Mouse (Mus musculus) splenic B cell, adult 2 months (primary cell): ENCODE results near the gene Nckap1l.
"Not testable (repeated sequence)": the region's sequence is repeated elsewhere in the genome, so short reads cannot be mapped to it uniquely, and the experiment has no call there.

Experiments used
- DNase-seq: peaks from one replicate; pipeline ENCODE4 v3.0.0-alpha.2; 2011; ENCODE audit warnings: low read depth, low spot score
- H3K27me3 ChIP-seq: 2 replicates; pipeline ENCODE4 v1.6.1; 2012; ENCODE audit warnings: mild to moderate bottlenecking, low read length, moderate library complexity, mixed read lengths; ENCODE audit not compliant: control insufficient read depth, poor library complexity, insufficient read depth, severe bottlenecking
- H3K36me3 ChIP-seq: 2 replicates; pipeline ENCODE4 v1.6.1; 2012; ENCODE audit warnings: mild to moderate bottlenecking, low read length, moderate library complexity, mixed read lengths; ENCODE audit not compliant: control insufficient read depth, poor library complexity, insufficient read depth, severe bottlenecking

Nckap1l gene

DNA sequence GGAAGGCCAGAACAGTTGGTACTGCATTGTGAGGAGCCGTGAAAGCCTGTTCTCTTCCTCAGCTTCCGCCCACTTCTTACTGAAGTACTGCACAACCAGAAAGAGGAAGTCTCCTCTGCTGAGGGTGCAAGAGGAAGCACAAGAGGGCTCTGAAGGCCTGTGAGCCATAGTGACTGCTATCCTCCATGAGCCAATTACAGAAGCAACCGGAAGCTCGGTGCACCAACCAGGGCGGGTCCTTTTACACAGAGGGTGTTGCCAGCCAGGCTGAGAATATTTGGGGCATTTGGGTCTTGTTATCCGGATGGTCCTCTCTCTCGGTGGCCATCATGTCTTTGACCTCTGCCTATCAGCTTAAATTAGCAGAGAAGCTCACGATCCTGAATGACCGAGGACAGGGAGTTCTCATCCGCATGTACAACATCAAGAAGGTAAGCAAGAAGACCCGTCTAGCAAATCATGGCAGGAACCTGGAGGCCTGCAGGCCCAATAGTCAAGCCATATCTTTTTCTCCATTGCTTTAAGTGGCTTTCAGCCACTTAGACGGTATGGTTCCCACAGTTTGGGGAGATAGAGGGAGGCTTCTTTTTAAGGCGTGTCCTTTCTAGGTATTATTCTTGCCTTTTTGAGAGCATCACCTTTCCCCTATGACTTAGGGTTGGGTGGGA is at the start of gene Nckap1l:
Nckap1l (plus strand) TSS at position 244 of the 668 bp plus-strand sequence.
- peaks cover 6% of the 10 kb centered on the region for H3K36me3 ChIP-seq
- peak; percentile 94 for DNase-seq

DNA sequence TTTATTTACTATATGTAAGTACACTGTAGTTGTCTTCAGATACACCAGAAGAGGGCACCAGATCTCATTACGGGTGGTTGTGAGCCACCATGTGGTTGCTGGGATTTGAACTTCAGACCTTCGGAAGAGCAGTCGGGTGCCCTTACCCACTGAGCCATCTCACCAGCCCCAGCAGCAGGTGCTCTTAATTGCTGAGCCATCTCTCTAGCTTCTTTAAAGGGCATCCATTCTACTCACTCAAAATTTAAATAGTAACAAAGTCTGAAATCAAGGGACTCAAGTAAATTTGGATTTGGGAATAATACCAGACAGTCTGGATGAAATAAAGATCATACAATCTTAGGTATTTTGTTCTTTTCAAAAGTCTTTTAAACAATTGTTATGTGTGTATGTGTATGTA is 48.0 kb upstream of the Nckap1l start:
- not testable (repeated sequence) for H3K36me3 ChIP-seq, H3K27me3 ChIP-seq, DNase-seq

More for the DNA sequence above, at the start of gene Nckap1l:
- H3K27me3 ChIP-seq = no peaks in the 10 kb centered on the region

DNA sequence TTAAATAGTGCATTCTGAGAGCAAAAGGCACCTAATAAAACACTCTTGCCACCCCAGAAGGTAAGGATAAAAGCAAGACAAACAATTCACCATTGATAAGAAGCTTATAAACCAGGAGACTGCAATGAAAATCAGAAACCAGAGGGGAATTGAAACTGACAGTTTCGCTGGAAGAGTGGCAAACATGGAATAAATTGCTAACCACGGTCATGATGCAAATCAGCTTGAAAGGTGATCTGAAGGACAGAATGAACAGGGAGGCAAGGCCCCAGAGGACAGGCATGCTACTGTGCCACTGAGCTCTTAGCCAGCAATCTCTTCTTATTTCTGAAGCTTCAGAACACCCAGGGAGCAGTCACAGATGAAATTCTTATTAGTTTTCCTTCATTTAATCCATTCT is 26.6 kb upstream of the Nckap1l start:
- no peak for DNase-seq

DNA sequence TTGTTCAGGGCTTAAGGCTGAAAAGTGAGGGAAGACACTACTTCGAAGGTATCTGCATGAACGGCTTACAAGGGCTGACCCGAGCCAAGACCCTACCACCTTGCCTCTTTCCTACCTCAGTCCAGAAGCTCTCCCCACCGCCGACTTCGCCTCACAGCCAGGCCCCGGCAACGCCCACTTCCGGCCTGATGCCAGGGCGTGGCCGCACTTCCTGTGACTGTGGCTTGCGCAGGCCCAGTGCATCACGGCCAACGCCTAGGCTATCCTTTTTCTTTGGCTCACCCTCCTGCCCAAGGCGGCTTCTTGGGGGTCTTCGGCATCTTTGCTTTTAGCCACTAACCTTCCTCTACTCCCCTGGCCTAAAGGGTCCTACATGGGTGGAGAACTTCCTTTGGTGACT is 23.4 kb upstream of the Nckap1l start, which contains the start of gene Gtsf1:
Gtsf1 (minus strand) TSS at position 230 of the 400 bp plus-strand sequence.
- H3K36me3 ChIP-seq = no peaks in the 10 kb centered on the region
- DNase-seq = no peak
- no peaks in the 10 kb centered on the region; the same call in 1 of the 2 replicates for H3K27me3 ChIP-seq

More for the DNA sequence above, 26.6 kb upstream of the Nckap1l start:
- H3K27me3 ChIP-seq = no peaks in the 10 kb centered on the region
- H3K36me3 ChIP-seq = no peaks in the 10 kb centered on the region

DNA sequence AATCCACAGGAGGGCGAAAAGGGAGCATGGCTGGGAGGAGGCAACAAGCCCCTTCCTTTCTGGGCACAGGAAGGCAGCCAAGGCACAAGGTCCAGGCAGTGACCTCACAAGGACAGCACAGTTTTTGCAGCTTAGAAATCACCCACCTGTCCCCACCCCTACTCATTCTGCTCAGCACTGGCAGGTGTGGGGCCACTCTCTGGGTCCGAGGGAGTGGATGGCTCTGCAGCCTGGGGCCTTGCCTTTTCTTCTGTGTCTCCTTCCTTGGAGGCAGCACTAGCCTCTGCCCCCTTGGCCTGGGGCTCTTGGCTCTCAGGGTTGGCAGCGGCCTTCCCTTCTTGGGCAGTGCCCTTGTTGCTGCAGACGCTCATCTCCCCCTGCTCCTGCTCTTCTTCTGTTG is 7.6 kb upstream of the Nckap1l start:
- DNase-seq, H3K27me3 ChIP-seq, H3K36me3 ChIP-seq: not testable (repeated sequence)

DNA sequence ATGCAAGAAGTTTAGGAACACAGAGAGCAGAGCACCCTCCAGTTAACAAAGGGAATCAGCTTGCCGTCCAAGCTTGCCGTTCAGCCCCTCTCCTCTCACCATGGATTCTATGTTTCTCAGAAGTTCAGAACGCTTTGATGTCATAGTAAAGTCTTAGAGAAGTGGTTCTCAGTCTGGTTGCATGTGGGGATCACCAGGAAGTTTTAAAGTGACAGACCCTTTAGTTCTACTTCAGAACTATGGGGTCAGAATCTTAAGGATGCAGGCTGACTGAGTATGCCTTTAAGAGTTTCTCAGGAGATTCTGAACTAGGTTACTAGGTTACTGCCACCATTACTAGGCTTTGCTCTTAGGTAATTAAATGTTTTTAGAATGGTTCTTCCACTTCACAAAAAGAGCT is 5.2 kb upstream of the Nckap1l start, which contains the start of gene Gtsf2:
Gtsf2 (minus strand) TSS at position 101 of the 400 bp plus-strand sequence.
- Histone ChIP-seq H3K36me3 (no peaks in the 10 kb centered on the region), H3K27me3 (no peaks in the 10 kb centered on the region)
- DNase-seq = no peak

DNA sequence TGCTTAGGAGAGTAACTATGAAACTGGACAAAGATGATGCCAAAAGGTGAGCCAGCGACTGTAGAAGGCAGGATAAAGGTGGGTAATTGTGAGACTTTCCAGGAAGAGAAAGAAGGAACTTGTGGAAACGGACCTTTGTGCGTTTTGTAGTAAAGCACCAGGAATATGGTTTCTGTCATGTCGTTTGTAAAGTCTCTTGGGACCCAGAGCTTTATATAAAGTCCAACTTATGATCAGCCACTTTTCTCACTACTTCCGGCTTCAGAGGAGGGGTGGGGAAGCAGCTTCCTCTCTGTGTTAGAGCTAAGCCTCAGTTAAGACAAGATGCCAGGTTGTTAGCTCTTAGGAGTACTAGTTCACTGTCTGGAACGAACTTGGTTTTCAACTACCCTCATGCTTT is 855 bp downstream of the Nckap1l start:
- DNase-seq = peak; percentile 61
- Histone ChIP-seq H3K36me3 (peaks cover 6% of the 10 kb centered on the region), H3K27me3 (no peaks in the 10 kb centered on the region)

DNA sequence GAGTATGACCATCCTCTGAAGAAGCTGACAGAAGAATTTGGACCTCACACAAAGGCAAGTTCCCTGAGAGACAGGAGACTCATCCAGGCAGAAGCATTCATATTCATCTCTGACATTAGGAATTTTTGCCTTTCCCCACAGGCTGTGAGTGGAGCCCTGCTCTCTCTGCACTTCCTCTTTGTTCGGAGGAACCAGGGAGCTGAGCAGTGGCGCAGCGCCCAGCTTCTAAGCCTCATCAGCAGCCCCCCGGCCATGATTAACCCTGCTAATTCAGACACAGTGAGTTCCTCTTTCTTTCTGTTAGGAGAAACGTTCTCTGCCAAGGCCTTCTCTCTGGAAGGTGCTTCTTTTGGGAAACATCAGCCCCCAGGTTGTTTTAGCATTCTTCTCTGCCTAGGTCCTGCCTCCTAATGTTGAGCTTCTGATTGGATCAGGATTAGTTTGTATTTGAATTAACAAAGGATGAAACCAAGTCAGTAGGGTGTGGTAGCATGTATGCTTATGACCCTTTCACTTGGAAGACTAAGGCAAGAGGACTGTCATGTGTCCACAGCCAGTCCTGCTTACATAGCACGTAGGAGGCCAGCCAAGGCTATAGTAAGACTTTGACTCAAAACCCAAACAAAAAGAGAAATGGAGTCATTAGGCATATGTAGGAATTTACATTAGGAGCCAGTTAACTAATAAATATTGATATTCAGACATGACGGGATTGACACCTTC is 9.1 kb downstream of the Nckap1l start:
- Histone ChIP-seq H3K36me3 (peaks cover 25% of the 10 kb centered on the region), H3K27me3 (no peaks in the 10 kb centered on the region)
- DNase-seq = no peak

DNA sequence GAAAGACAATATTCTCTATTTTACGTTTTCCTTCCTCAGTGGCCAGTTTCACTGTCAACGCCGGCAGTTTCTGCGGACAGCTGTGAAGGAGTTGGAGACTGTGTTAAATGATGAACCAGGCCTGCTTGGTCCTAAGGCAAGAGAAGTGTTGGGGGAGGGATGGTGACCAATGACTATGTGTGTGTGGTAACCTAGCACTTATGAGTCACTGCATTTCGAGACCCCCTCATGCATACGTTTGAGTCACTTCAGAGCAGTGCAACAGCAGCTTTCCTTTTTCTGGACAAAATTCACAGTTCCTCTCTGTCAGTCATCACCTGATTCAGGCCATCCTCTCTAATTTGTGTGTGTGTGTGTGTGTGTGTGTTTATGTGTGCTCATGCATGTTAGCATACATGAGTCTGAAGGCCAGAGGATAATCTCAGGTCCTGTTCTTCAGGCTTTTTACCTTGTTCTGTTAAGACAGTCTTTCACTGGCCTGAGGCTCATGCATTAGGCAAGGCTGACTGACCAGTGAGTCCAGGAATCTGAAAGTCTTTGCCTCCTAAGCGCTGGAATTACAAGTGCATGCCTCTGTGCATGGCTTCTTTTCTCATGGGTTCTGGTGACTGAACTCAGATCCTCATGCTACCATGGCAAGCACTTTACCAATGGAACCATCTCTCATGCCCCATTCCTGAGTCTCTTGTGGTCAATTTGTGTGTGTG is 18.0 kb downstream of the Nckap1l start:
- DNase-seq = no peak
- Histone ChIP-seq H3K27me3 (no peaks in the 10 kb centered on the region), H3K36me3 (peaks cover 33% of the 10 kb centered on the region)

DNA sequence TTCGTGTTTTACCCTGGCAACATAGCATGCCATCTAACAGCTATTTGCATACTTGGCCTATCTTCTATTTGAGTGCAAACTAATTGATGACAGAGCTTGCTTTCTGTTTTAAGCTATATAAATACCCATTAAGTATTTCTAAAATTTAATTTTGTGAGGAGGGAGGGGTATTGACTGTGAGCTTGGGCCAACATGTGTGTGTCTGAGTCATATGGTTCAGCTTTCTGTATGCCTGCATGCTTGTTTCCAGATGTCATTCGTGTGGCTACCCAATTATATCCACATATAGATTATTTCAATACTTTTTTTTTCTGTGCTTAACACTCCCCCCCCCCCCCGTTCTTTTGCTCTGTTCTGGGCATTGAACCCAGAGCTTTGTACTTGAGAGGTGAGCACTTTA is 18.7 kb downstream of the Nckap1l start:
- Histone ChIP-seq H3K36me3 (peaks cover 37% of the 10 kb centered on the region), H3K27me3 (no peaks in the 10 kb centered on the region)
- no peak for DNase-seq

DNA sequence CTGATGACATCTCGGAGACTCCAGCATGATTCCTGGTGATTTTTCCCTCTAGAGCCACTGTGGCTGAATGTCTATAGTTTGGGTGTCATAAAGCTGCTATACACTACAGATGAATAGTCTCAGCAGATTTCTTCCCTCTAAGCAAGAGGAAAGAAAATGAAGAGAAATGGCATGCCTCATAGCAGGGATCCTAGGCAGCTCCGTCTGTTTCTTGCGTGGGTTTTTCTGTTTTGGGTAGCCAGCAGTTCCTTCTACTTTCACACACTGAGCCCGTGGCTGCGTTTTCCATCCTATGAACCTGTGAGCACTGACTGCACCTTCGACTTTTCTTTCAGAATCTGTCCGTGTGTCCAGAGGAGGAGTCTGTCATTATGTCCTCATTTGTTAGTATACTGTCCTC is 19.6 kb downstream of the Nckap1l start:
- peaks cover 33% of the 10 kb centered on the region for H3K36me3 ChIP-seq
- no peaks in the 10 kb centered on the region for H3K27me3 ChIP-seq
- no peak for DNase-seq

DNA sequence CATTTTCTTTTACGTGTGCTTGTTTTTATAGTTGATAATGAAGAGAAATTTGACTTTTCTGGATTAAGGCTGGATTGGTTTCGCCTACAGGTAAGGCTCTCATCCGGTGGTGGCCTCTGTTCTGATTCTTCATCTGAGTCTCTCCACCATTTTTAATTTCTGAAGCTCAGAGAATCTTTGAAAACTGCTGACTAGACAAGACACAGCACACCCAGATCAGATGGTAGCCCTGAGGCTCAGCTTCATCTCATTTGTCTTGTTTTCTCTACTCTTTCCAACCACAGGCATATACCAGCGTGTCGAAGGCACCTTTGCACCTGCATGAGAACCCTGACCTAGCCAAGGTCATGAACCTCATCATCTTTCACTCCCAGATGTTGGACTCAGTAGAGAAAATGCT is 20.2 kb downstream of the Nckap1l start:
- no peaks in the 10 kb centered on the region for H3K27me3 ChIP-seq
- peaks cover 39% of the 10 kb centered on the region for H3K36me3 ChIP-seq
- DNase-seq = no peak

DNA sequence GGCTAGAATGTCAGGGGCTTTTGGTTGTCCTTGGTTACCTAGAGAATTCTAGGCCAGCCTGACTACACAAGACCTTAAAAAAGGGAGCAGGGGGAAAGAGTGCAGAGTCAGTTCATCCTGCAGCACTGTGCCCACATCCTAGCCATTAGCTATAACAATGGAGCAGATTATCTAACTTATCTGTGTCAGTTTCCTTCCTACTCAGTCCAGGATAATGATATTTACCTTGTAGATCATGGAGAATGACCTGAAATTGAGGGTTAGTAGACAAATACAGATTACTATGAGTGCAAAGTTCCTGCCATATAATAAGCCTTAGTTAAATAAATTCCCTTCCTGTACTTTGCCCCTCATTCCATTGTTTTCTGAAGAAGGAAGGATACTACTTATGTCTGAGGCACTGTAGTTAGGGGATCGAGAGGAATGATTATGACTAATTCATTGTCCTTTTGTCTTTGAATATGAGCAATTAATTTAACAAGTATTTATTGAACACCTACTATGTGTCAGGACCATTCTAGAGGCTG is 25.5 kb downstream of the Nckap1l start:
- H3K36me3 ChIP-seq = peaks cover 45% of the 10 kb centered on the region
- no peaks in the 10 kb centered on the region for H3K27me3 ChIP-seq
- no peak for DNase-seq

DNA sequence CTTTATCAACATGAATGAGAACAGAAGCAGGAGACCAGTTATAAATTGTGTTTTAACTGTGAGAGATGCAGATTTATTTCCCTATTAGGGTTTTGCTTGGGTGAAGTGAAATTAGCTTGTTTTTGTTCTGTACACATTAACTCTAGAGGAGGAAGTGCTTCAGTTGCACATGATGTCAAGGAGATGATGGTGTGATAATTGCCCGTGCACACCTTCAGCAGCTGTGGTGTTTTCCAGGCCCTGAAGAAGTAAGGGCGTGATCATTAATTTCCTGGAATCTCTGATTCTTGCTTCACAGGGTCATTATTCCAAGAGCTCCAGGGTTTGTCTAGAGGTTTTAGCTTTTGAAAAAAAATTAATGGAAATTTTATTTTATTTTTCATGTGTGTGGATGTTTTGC is 26.5 kb downstream of the Nckap1l start:
- H3K27me3 ChIP-seq = no peaks in the 10 kb centered on the region

DNA sequence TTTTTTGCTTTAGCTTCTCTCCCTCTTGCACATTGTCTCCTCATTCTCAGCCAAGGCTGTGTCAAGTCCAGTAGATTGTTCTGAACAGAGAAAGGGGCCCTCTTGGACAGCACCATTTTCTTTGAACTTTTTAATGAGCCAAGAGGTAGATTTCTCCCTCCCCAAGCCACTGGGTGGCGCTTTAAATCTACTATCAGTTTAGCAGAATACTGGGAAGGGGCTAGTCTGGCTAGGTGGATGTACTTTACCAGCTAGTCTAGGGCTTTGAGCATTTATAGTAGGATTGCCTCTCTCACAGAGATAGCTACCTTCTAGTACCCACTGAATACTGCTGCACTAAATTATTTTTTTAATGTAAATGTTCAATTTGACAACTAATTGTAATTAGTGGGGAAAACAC is 28.9 kb downstream of the Nckap1l start:
- Histone ChIP-seq H3K27me3 (no peaks in the 10 kb centered on the region), H3K36me3 (peaks cover 49% of the 10 kb centered on the region)
- DNase-seq = no peak

More for the DNA sequence above, 26.5 kb downstream of the Nckap1l start:
- no peak for DNase-seq
- peaks cover 51% of the 10 kb centered on the region for H3K36me3 ChIP-seq
